Mouse (Mus musculus): ENCODE results near the gene Plac8. TPM values are rescaled to one million over a fixed set of nuclear protein-coding genes. Genes with fewer than 3 reads are reported as not detected.

Gene Plac8
- polyA plus RNA-seq (2016; fragmentation: Nextera tagmentation; extraction: Ambion mirVana), result 0.76 and 1.2 TPM in 2 replicates

- H3K4me2 ChIP-seq (replicated peaks), result no peak within 1 kb of the TSS
- H3K9ac ChIP-seq (replicated peaks), result no peak within 1 kb of the TSS
- H3K4me1 ChIP-seq, result no peaks in the 10 kb centered on the region
- 39% methylated on average over 7 of the region's 7 CpGs for WGBS
- ATAC-seq (ENCODE audit: low FRiP score, low read depth), result no peak
- no peak within 1 kb of the TSS for H3K27ac ChIP-seq (replicated peaks)
- no peak within 1 kb of the TSS for H3K4me3 ChIP-seq
- H3K27me3 ChIP-seq, result no peaks in the 10 kb centered on the region
- H3K36me3 ChIP-seq, result no peaks in the 10 kb centered on the region
- H3K9me3 ChIP-seq, result no peaks in the 10 kb centered on the region
These were observed at the start of gene Plac8 for GRCm38 (mm10) chr5:100572069-100572468. TSS of gene Plac8 (minus strand) at chr5:100572245.

GRCm38 (mm10) chr5:100620952-100621351 lies 48.9 kb upstream of the Plac8 start:
- Histone ChIP-seq H3K27ac (replicated peaks) (no peak overlapping the region), H3K4me1 (no peaks in the 10 kb centered on the region), H3K4me2 (replicated peaks) (no peak overlapping the region), H3K4me3 (no peak overlapping the region), H3K9ac (replicated peaks) (no peak overlapping the region), H3K9me3 (no peaks in the 10 kb centered on the region), H3K27me3 (no peaks in the 10 kb centered on the region), H3K36me3 (no peaks in the 10 kb centered on the region)
- WGBS, result 49% methylated on average over 9 of the region's 9 CpGs
- no peak for ATAC-seq (ENCODE audit: low FRiP score, low read depth)

DNA sequence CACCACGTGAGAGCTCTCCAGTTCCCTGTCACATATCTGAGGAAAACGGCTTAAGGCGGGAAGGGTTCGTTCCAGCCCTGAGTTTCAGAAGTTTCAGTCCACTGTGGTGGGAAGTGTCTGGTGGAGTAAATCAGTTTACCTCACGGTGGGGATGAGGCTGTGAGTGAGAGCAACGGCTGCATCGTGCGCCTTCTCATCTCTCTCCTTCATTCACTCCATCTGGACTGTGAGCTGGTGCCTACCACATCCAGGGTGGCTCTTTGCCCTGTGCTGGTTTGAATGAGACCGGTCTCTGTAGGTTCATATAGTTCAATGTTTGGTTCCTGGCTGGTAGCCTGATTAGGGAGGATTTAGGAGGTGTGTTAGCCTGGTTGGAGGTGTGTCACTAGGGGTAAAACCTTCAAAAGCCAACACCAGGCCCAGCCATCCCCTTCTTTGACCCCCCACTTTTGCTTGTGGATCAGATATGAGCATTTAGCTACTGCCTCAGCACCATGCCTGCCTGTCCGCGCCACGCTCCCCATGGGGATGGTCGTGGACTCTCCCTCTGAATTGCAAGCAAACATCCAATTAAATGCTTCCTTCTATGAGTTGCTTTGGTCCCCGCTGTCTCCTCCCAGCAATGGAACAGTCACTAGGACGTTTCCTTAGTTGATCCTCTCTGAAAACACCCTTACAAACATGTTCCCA lies 47.7 kb upstream of the Plac8 start:
- no peak overlapping the region for H3K4me2 ChIP-seq (replicated peaks)
- no peaks in the 10 kb centered on the region for H3K9me3 ChIP-seq
- no peak overlapping the region for H3K4me3 ChIP-seq
- H3K4me1 ChIP-seq, result no peaks in the 10 kb centered on the region
- ATAC-seq (ENCODE audit: low FRiP score, low read depth), result no peak
- no peak overlapping the region for H3K9ac ChIP-seq (replicated peaks)
- H3K27ac ChIP-seq (replicated peaks), result no peak overlapping the region
- no peaks in the 10 kb centered on the region for H3K36me3 ChIP-seq
- H3K27me3 ChIP-seq, result no peaks in the 10 kb centered on the region
- 89% methylated on average over 15 of the region's 15 CpGs for WGBS

- no peak for ATAC-seq (ENCODE audit: low FRiP score, low read depth)
- Histone ChIP-seq H3K27ac (replicated peaks) (no peak overlapping the region), H3K9me3 (no peaks in the 10 kb centered on the region), H3K4me1 (no peaks in the 10 kb centered on the region), H3K4me3 (no peak overlapping the region), H3K4me2 (replicated peaks) (no peak overlapping the region), H3K36me3 (no peaks in the 10 kb centered on the region), H3K9ac (replicated peaks) (no peak overlapping the region), H3K27me3 (no peaks in the 10 kb centered on the region)
- WGBS, result 86% methylated on average over 17 of the region's 17 CpGs
These were observed 42.1 kb upstream of the Plac8 start for GRCm38 (mm10) chr5:100613896-100614768.

- ATAC-seq (ENCODE audit: low FRiP score, low read depth), result no peak
- 89% methylated on average over 9 of the region's 9 CpGs for WGBS
These were observed 35.8 kb upstream of the Plac8 start for GRCm38 (mm10) chr5:100607868-100608267.

GRCm38 (mm10) chr5:100607090-100607762 lies 35.2 kb upstream of the Plac8 start:
- no peaks in the 10 kb centered on the region for H3K4me1 ChIP-seq
- ATAC-seq (ENCODE audit: low FRiP score, low read depth), result no peak
- no peak overlapping the region for H3K4me2 ChIP-seq (replicated peaks)
- no peak overlapping the region for H3K4me3 ChIP-seq
- H3K36me3 ChIP-seq, result no peaks in the 10 kb centered on the region
- no peak overlapping the region for H3K9ac ChIP-seq (replicated peaks)
- no peaks in the 10 kb centered on the region for H3K9me3 ChIP-seq
- 68% methylated on average over 4 of the region's 4 CpGs for WGBS
- H3K27me3 ChIP-seq, result no peaks in the 10 kb centered on the region
- no peak overlapping the region for H3K27ac ChIP-seq (replicated peaks)

More at GRCm38 (mm10) chr5:100607868-100608267, 35.8 kb upstream of the Plac8 start:
- H3K27me3 ChIP-seq, result no peaks in the 10 kb centered on the region
- no peak overlapping the region for H3K9ac ChIP-seq (replicated peaks)
- H3K9me3 ChIP-seq, result no peaks in the 10 kb centered on the region
- H3K36me3 ChIP-seq, result no peaks in the 10 kb centered on the region
- H3K4me3 ChIP-seq, result no peak overlapping the region
- no peaks in the 10 kb centered on the region for H3K4me1 ChIP-seq
- H3K27ac ChIP-seq (replicated peaks), result no peak overlapping the region
- H3K4me2 ChIP-seq (replicated peaks), result no peak overlapping the region

GRCm38 (mm10) chr5:100605828-100606229 lies 33.8 kb upstream of the Plac8 start:
- Histone ChIP-seq H3K36me3 (no peaks in the 10 kb centered on the region), H3K27ac (replicated peaks) (no peak overlapping the region), H3K4me2 (replicated peaks) (no peak overlapping the region), H3K4me3 (no peak overlapping the region), H3K9me3 (no peaks in the 10 kb centered on the region), H3K27me3 (no peaks in the 10 kb centered on the region), H3K4me1 (no peaks in the 10 kb centered on the region), H3K9ac (replicated peaks) (no peak overlapping the region)
- 70% methylated on average over 9 of the region's 9 CpGs for WGBS
- no peak for ATAC-seq (ENCODE audit: low FRiP score, low read depth)

- H3K4me2 ChIP-seq (replicated peaks), result no peak overlapping the region
- no peak overlapping the region for H3K4me3 ChIP-seq
- 80% methylated on average over 4 of the region's 4 CpGs for WGBS
- no peaks in the 10 kb centered on the region for H3K4me1 ChIP-seq
- no peaks in the 10 kb centered on the region for H3K36me3 ChIP-seq
- no peaks in the 10 kb centered on the region for H3K27me3 ChIP-seq
- no peaks in the 10 kb centered on the region for H3K9me3 ChIP-seq
- ATAC-seq (ENCODE audit: low FRiP score, low read depth), result no peak
- H3K27ac ChIP-seq (replicated peaks), result no peak overlapping the region
- H3K9ac ChIP-seq (replicated peaks), result no peak overlapping the region
These were observed 32.0 kb upstream of the Plac8 start for GRCm38 (mm10) chr5:100604061-100604460.

- 89% methylated on average over 2 of the region's 2 CpGs for WGBS
These were observed 29.8 kb upstream of the Plac8 start for GRCm38 (mm10) chr5:100601864-100602263.

GRCm38 (mm10) chr5:100598961-100599463 lies 27.0 kb upstream of the Plac8 start:
- H3K4me3 ChIP-seq, result no peak overlapping the region
- H3K36me3 ChIP-seq, result no peaks in the 10 kb centered on the region
- no peak overlapping the region for H3K27ac ChIP-seq (replicated peaks)
- H3K4me2 ChIP-seq (replicated peaks), result no peak overlapping the region
- ATAC-seq (ENCODE audit: low FRiP score, low read depth), result no peak
- H3K9ac ChIP-seq (replicated peaks), result no peak overlapping the region
- no peaks in the 10 kb centered on the region for H3K9me3 ChIP-seq
- 92% methylated on average over 9 of the region's 9 CpGs for WGBS
- H3K4me1 ChIP-seq, result no peaks in the 10 kb centered on the region
- H3K27me3 ChIP-seq, result no peaks in the 10 kb centered on the region

More at GRCm38 (mm10) chr5:100601864-100602263, 29.8 kb upstream of the Plac8 start:
- Histone ChIP-seq H3K27ac (replicated peaks) (no peak overlapping the region), H3K9ac (replicated peaks) (no peak overlapping the region), H3K27me3 (no peaks in the 10 kb centered on the region), H3K4me3 (no peak overlapping the region), H3K4me2 (replicated peaks) (no peak overlapping the region), H3K4me1 (no peaks in the 10 kb centered on the region), H3K9me3 (no peaks in the 10 kb centered on the region), H3K36me3 (no peaks in the 10 kb centered on the region)
- ATAC-seq (ENCODE audit: low FRiP score, low read depth), result no peak

DNA sequence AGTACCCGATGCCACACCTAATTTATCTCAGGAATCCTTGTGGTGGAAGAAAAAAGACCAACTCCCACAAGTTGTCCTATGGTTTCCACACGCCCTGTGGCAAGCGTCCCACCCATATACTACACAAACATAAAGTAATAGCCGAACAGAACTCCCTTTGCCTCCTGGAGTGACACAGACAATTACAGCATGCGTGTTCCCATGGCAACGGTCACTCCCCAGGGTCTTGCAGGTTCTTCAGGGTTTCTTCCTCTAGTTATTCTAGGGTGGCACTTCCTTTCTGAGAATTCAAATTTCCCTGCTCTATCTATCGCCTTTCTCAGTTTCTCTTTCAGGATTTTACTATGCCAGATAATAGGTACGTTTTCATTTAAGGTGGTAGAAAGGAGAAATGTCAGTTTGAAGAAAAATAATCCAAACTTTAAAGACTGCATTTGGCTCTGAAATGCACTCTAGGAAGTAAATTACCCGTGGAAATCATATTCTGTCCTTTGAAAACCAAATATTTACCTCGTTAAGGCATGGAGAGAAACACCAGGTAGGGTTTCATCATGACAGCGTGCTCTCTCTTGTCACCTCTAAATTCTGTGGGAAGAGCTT lies 25.9 kb upstream of the Plac8 start:
- no peak overlapping the region for H3K9ac ChIP-seq (replicated peaks)
- no peaks in the 10 kb centered on the region for H3K9me3 ChIP-seq
- no peak overlapping the region for H3K27ac ChIP-seq (replicated peaks)
- WGBS, result 74% methylated on average over 11 of the region's 11 CpGs
- H3K4me1 ChIP-seq, result no peaks in the 10 kb centered on the region
- no peak overlapping the region for H3K4me2 ChIP-seq (replicated peaks)
- no peak overlapping the region for H3K4me3 ChIP-seq
- ATAC-seq (ENCODE audit: low FRiP score, low read depth), result no peak
- H3K36me3 ChIP-seq, result no peaks in the 10 kb centered on the region
- H3K27me3 ChIP-seq, result no peaks in the 10 kb centered on the region
